Mouse (Mus musculus) frontal cortex, adult (tissue): ENCODE results near the gene Stard10.

Experiments used
- ATAC-seq: cut with Nextera tagmentation; 2 replicates; pipeline ENCODE4 v1.9.2; 2017; ENCODE audit warnings: mild to moderate bottlenecking, moderate library complexity, mixed read lengths; ENCODE audit not compliant: low TSS enrichment

The Stard10 gene

GRCm38 (mm10) chr7:101317014-101317413, at the start of gene Stard10:
TSS of gene Stard10 (plus strand) at chr7:101317086.
- no peak for ATAC-seq

- ATAC-seq = peak; percentile 87
Observed at GRCm38 (mm10) chr7:101267457-101268259, 49.2 kb upstream of the Stard10 start.

GRCm38 (mm10) chr7:101271602-101272001, 45.3 kb upstream of the Stard10 start:
- ATAC-seq = no peak

DNA sequence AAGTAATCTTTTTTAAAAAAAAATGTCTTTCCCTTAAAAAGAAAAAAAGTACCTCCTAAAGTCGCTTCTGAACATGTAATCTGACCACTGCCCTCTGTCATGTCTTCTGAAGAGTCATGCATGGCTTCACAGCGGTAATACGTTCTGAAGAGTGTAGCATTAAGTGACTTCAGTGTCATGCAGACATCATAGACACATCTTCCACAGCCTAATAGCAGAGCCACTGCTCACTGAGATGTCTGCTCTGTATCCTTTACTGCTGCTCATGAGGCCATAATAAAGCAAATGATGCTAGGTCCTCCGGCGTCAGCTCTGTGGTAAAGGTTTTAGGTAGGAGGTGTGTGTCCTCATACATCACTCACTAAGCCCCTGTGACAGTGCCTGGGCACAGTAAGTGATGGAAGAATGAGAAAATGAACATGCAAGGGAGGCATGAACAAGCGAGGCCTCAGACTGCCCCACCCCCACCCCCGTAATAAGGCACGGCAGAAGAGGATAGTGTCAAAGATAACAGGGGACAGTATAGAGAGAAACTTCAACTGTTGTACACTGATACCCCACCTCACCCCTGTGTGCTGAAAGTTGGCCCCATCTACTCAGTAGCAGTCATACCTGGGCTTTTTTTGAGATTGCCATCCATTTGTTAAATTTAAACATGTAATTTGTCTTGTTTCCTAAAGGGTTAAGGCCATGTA, 44.3 kb upstream of the Stard10 start:
- ATAC-seq = no peak

GRCm38 (mm10) chr7:101282721-101283120, 34.2 kb upstream of the Stard10 start:
- no peak for ATAC-seq

DNA sequence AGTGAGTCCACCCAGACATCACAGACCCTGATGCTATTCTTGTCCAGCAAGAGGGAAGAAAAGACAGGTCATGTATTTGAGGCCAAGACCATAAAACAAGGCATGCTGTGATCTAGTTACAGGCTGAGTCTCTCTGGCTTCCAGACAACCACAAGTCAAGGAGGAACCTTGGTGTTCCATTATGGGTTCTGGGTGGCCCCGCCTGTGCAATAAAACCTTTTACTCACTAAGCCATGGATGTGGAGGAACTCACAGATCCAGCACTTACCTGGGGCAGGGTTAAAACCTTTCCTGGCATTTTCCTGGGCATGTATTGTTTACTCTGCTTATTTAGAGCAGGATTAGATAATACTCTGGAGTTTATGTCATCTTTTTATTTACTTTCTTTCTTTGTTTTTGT, 32.4 kb upstream of the Stard10 start:
- no peak for ATAC-seq

DNA sequence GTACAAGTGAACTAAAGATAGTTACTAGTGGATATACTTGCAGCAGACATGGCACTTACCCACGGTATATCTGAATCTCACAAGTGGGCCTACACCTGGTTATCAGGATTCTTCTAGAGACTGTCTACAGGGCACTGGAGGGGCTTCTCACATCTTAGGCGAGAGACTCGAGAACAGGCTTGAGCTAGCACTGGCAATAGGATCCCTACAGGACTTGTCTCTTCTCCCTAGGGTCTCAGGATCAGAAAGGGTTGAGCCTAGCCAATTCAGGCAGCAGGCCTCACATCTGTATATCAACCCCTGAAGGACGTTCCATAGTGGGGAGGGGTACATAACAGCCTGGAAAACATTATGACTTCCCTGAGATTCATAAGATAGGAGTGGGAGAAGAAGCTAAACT, 30.0 kb upstream of the Stard10 start:
- no peak for ATAC-seq

- no peak for ATAC-seq
Observed at GRCm38 (mm10) chr7:101287820-101288219, 29.1 kb upstream of the Stard10 start.

DNA sequence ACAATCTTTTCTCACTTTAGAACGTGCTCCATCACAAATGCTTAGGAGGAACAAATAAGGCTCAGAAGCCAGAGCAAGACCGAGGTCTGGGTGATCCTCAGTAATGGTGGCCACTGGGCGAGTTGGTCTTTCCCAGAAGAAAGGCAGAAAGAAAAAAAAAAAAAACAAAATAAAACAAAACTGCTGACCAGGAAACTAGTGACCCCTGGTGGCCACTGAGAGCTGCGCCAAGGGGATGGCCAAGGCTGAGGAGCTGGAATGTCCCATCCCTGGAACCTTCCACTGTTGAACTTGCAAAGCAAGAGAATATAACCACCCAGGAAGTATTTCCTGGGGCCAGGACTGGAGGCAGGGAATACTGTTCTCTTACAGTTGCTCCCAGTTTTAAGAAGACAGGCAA, 28.4 kb upstream of the Stard10 start:
- 0 out of 2 replicates have a peak, but pooled peaks have one; percentile 31 for ATAC-seq

DNA sequence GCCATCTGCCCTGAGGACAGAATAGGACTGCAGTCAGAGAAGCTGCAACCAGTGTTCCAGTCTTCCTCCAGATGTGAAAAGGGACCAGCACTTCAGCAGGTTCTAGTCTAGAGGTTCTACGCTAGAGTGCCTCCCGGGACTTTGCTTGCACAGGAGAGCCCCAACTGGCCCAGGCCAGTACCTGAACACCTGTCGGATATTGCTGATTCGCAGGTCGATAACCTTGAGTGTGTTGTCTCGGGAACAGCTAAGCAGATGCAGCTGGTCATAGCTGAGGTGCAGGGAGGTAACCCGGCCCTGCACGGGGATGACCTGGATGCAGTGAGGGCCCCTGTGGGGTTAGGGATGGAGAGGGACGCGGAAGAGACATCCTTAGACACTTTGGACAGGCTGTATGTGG, 26.5 kb upstream of the Stard10 start:
- ATAC-seq = no peak

- ATAC-seq = no peak
Observed at GRCm38 (mm10) chr7:101291211-101291610, 25.7 kb upstream of the Stard10 start.

- ATAC-seq = no peak
Observed at GRCm38 (mm10) chr7:101291641-101292040, 25.2 kb upstream of the Stard10 start.

DNA sequence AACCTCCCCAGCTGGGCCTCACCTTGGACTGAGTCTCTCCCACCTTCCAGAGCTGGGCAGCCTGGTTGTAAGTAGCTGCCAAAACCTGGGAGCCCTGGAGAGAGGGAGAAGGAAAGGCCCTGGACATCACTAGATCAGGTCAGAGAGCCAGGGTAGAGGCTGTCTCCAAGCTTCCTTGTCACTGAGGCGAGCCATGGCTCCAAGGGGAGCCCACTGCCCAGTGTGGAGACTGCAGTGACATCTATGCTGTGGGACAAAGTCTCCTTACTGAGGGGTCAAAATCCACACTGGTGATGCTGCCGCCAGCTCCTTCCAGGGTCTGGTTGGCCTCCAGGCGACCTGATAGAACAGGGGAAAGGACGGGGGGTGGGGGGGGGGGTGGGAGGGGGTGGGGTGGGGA, 24.8 kb upstream of the Stard10 start:
- no peak for ATAC-seq

GRCm38 (mm10) chr7:101292696-101293095, 24.2 kb upstream of the Stard10 start:
- no peak for ATAC-seq

DNA sequence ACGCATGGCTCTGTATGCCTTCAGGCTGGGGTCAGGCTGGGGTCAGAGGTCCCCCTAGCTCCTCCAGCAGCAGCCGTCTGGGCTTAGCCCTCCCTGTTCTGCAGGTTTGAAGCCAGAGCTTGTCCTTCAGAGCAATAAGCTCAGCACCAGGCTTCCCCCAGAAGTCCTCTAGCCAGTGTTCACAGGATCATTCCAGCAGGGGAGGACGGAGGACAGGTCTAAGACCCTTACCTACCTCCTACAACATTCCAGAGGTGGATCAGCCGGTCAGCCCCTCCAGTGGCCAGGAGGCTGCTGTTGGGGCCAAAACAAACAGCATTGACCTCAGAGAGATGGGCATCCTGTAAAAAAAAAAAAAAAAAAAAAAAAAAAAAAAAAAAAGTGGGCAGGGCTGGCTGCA, 23.7 kb upstream of the Stard10 start:
- no peak for ATAC-seq

- ATAC-seq = no peak
Observed at GRCm38 (mm10) chr7:101293611-101294010, 23.3 kb upstream of the Stard10 start.

GRCm38 (mm10) chr7:101295438-101295837, 21.4 kb upstream of the Stard10 start:
- no peak for ATAC-seq

DNA sequence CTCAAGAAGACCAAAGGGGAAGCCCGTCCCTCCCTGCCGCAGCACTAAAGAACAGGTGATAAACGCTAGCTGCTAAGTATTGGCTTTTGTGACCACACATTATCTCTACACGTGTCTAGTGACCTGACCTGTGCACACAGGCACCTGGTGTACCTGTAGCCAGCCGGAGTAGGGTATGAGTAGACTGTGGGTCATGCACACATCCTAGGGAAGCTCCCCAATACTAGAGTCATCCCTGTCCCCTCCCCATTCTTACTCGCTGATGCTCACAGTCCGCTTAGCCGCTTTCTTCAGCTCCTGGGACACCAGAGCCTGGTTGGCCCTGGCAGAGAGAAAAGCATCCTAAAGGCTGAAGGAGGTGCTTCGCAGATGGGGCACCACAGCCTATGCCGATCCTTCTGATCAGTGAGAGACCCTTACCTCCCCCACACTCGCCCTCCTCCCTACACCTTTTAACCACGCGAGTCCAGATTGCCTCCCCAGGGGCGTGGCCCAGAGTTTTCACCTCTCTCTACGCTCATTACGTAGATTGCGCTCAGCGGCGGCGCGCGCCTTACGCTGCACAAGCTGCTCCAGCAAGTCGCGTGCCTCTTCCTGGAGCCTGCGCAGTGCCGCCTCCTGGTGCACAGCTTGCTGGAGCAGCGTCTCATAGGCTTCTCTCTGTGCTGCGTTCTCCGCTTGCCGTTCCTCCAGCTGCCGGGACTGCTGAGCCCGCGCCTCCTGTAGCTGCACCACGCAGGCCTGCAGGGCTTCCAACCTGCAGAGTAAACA, 20.4 kb upstream of the Stard10 start:
- peak; percentile 85 for ATAC-seq

- ATAC-seq = 0 out of 2 replicates have a peak, but pooled peaks have one; percentile 4
Observed at GRCm38 (mm10) chr7:101297023-101297405, 19.9 kb upstream of the Stard10 start.

DNA sequence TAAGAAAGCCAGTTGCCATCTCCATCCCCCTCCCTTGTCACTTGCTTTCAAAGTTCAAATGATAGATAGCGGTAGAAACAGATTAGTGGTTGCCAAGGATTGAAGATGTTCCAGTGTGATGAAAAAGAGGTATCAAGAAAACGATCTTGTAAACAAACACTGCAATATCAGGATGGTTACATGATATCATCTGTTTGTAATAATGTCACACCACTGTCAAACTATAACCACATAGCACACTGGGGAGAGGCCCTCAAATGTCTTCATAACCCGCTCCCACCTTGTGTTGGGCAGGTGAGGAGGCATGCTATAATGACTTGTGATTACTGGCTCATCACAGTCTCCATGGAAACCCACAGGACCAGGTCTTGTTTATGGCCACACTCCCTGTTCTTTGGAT, 18.5 kb upstream of the Stard10 start:
- ATAC-seq = no peak

GRCm38 (mm10) chr7:101301361-101301880, 15.5 kb upstream of the Stard10 start:
- peak; percentile 18; the same call in 1 of the 2 replicates for ATAC-seq

DNA sequence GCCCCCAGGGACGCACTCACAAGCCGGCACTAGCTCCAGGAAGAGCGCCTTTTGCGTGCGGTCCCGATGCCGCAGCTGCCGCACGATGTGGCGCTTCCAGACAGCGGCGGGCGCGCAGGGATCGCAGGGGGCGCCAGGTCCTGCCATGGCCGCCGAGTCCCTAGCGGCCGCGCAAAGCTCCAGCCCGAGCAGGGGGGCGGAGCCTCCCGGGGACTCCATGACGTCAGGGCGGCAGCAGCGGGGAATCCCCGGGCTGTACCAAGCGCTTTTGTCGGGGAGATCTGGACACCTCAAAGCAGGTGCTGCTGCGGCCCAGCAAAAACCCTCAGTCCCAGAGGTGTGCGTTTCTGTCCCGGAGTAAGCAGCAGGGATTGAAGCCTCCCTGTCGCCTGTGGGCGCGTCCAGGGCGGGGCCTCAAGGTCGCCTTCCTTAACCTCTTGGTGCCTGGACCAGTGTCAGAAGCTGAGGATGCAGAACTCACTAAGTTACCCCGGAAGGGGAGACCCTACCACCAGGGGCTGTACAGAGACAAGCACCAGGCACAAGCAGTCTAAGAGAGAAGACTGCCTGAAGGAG, 14.9 kb upstream of the Stard10 start, which contains the start of gene Atg16l2:
Gene Atg16l2, minus strand, starts transcription at position 371 of the 576 bp plus-strand sequence.
- peak; percentile 88 for ATAC-seq
